Mouse (Mus musculus) heart, postnatal 0 days (tissue): ENCODE results near the gene Slc36a4.

Experiments
- CTCF ChIP-seq: IDR thresholded peaks from 2 replicates; pipeline ENCODE4 v1.5.1; 2016; ENCODE audit warnings: antibody characterized with exemption, control low read depth, low read depth
- EP300 ChIP-seq: IDR thresholded peaks from 2 replicates; pipeline ENCODE4 v1.6.1; 2016; ENCODE audit warnings: antibody characterized with exemption, low read depth

GRCm38 (mm10) chr9:15717363-15717762, 7.8 kb downstream of the Slc36a4 start:
- TF ChIP-seq CTCF (no peak), EP300 (no peak)
